Mouse (Mus musculus): ENCODE data around the gene Unc5b. TPM values are rescaled to one million over a fixed set of nuclear protein-coding genes. Genes with fewer than 3 reads are reported as not detected.
A peak's percentile ranks its signal among the peaks of the same experiment; 100 is the strongest.

Gene Unc5b
- total RNA-seq, 2 experiments from 2014 or later, result not detected

DNA sequence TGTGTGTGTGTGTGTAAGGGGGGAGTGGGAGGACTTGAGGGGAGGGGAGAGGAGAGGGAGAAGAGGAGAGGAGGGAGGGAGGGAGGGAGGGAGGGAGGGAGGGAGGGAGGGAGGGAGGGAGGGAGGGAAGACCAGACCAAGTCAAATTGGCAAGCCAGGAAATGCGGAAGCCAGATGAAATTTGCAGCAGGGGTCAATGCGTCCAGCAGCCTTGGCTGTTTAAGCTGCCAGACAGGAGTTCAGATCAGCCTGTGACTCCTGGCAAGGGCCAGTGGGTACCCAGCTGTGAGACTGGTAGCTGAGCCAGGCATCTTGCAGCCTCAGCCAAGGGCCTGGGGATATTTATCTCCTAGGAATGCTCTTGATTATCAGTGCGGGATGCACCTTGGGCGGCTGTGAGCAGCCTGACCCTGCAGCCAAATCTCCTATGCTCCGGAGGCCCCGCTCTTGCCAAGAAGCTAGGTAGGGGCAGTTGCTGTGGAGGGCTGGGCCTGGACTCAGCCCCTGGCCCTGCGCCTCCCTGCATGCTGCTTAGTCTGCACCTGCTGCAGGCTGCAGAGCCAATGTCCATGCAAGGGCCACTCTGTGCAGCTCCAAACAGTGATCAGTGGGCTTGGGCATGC, 9.5 kb downstream of the Unc5b start:
- no peak for ATAC-seq (replicated peaks; ENCODE audit: poor library complexity)

DNA sequence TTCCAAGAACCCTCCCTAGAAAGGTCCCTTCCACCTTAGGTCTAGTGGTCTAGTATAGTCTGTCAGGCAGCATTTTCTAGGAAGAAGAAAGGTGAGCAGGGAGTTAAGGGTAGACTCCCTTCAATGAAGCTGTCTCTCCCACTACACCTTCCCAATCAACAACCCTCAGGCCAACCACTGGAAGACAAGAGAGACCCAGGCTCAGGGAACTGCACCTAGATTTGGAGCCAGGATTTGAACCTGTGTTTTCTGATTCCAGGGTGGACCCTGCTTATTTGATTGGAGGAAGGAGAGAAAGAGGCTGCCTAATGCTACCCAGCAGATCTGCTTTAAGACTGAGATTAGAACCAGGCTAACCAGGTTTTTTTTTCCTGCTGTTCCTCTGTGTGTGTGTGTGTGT, 10.1 kb downstream of the Unc5b start:
- ATAC-seq (replicated peaks; ENCODE audit: poor library complexity), result no peak

DNA sequence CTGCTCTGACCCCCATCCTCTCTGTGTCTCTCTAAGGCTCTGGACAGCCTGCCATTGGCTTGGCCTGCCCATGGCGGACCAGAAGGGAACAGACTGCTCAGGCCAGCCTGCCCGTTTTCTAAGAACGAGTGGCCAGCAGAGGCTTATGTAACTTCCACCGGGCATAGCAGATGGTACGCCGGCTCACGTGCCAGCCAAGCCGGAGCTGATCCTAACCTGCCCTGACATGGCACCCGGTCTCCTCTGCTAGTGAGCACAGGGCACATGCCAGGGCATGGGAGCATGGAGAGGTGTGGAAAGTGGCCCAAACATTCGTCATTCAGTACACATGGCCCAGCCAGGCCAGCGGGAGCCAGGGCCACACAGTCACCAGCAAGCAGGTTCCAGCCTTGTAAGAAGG, 10.8 kb downstream of the Unc5b start:
- no peak for ATAC-seq (replicated peaks; ENCODE audit: poor library complexity)

DNA sequence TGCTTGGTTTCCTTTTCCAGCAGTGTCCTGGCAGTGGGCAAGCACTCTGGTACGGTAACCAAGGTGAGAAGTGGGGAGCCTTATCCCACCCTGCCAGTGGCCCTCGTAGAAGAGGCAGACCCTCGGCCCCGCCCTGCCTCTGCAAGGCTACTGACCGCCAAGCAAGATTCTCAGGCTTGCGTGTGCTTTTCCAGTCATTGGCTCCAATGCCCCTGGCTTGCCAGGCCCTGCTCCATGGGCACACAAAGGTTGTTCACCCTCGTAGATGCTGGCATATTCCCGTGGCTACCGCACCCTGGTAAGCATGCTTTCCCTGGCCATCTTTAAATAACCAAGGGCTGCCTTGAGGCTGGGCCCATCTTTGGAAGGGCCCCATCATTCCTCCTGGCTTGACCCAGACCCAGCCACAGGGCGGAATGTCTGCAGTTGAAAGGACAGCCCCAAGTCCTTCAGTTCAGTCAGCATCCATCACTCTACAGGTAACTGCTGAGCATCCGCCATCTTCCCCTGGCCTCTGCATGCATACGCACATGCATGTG, 11.7 kb downstream of the Unc5b start:
- no peak for ATAC-seq (replicated peaks; ENCODE audit: poor library complexity)

DNA sequence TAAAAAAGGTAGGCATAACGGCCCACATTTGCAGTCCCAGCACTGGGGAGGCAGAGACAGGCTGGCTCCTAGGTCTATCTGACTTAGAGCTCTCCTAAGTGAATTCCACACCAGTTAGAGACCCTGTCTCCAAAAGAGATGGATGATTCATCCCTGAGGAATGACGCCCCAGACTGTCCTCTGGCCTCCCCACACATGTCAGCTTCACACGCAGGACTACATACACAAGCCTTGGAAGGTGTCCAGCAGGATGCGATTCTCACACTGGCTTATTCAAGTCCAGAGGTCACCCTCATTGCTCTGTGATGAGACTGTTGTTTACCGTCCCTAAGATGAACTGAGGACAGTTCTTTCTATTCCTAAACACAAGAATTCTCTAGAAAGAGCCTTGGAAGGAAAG, 12.2 kb downstream of the Unc5b start:
- ATAC-seq (replicated peaks; ENCODE audit: poor library complexity), result no peak

DNA sequence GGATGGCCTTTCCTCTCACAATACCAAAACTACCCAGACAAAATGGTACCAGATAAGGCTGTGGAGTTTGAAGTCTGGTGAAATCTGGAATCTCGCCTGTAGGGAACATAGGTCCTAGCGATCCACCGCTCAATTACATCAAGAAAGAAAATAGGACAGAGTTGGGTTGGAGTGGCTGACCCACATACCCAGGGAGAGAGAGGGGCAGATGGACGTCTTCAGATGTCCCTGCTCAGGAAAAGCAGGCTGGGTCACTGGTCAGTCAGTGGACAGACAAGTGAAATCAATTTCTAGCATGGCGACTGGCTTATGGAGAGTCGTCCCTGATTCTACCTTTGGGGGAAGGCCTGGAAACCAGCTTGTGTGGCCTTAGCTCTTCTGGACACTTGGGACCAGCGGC, 12.7 kb downstream of the Unc5b start:
- ATAC-seq (replicated peaks; ENCODE audit: poor library complexity), result no peak

DNA sequence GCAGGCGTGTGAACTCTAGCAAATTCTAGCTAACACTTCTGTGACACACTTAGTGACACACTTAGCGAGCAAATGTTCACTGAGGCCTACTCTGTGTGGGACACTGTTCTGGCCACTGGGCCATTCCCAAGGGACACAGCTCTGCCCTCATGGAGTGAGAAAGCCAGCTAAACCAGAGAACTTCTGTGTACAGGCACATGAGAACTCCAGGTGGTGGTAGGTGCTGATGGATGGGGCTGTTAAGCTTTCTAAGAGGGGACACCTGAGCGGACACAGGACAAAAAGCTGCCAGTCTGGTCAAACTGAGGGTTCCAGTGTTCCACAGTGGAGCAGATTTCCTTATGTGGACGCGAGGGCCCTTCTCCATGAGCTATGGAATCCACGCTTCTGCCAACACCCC, 13.5 kb downstream of the Unc5b start:
- no peak for ATAC-seq (replicated peaks; ENCODE audit: poor library complexity)

DNA sequence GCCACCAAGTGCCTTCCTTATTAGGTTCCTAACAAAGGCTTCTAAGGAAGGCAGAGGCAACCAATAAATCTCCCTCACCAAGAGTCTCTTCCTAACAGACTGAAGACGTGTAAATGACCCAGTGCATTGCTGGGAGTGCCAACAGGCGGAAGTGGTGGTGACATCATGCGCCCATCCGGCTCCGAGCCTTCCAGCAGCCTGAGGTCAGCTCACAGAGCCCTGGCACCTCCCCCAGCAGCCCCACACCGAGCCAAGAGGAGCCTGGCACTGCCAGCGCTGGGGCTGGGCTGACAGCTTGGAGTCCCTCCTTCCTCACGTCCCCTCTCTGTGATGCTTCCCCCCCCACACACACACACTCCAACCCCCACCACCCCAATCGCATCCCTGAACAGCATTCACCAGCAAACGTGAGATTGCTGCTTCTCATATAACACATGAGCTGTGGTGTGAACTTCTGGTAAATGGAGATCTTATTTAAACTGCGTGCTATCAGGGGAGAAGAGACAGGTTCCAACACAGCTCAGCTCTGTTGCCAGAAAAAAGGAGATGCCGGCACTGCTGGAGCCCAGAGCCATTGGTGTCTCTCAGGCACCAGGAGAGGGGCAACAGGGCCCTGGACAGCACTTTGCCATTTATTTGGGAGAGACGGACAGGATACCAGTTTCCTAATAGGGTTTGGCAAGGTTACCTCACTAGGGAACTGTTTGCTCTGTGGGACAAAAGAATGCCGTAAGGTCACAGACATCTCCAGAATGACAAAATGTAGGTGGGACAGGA, 14.3 kb downstream of the Unc5b start:
- peak; percentile 97 for ATAC-seq (replicated peaks; ENCODE audit: poor library complexity)

DNA sequence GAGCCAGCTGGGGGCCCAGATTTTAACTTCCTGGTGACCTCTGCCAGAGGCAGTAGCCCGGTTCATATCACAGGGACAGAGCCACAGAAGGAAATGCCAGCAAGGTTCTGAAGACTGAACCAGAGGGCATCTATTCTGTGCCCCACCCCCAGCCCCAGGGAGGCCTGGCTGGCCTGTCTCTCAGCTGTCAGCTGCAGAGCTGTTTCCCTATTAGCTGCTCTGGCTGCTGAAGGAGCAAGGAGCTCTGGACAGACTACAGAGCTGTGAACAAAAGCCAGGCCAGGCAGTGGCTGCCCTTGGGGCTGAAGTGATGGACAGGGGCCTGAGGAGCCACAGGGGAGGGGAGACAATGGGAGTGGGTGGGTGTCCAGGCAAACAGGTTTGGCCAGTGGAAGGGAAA, 15.5 kb downstream of the Unc5b start:
- ATAC-seq (replicated peaks; ENCODE audit: poor library complexity), result no peak

DNA sequence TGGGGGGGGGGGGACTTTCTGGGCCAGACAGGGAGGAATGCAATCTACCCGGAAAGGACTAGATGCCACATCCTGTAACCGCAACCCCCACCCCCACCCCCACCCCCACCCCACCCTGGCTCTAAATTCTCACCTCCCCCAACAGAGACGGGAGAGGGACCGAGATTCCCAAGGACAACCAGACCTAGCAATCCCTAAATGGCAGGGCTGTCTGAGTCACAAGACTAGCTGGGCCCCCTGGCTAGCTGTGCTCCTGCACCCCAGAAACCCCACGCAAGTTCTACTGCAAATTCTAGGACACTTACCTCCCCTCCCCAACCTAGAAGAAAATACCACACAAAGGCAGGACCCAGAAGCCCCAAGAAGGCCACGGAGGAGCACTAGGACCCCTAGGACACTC, 16.3 kb downstream of the Unc5b start:
- no peak for ATAC-seq (replicated peaks; ENCODE audit: poor library complexity)

DNA sequence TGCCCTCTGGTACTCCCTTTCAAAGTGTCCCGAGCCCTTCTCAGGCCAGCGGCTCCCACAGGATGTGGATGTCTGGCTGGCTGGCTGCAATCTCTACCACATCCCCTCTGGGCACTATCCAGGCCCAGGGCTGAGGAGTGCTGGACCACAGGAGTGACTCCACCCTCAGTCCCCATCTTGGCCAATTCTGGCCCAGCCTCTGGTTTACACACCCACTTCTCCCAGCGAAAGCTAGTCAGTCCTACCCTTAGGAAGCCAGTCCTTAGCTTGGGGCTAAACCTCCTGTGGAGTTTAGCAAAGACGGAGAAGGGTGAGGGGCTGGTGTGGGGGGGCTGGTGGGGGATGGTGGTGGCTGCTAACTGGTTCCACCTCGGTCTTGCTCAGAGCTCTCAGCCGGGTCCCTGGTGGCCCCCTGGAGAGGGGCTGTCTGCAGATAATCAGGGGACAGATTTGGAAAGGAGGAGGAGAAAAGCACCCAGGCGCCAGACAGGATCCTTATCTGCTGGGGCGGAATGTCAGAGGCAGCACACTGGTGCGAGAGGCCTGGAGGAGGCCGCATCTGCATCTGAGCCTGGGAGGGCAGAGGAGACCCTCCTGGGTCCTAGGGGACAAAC, 16.8 kb downstream of the Unc5b start:
- no peak for ATAC-seq (replicated peaks; ENCODE audit: poor library complexity)

DNA sequence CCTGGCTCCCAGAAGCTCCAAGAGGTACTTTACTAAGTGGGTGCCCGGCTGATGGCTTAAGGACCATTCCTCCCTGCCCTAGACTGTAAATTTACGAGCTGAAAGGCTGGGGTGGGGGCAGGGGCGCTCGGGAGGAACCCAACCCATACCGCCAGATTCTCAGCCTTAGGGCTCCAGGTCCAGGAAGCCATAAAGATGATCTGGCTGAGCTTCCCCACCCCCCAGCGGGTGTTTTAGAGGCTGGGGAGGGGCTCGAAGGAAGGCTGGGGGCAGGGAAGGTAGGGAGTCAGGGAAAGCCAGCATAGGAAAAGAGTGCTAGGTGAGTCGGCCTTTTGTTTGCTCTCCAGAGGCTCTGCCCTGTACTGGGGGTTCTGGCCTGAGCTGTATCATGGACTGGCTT, 17.8 kb downstream of the Unc5b start:
- ATAC-seq (replicated peaks; ENCODE audit: poor library complexity), result no peak

DNA sequence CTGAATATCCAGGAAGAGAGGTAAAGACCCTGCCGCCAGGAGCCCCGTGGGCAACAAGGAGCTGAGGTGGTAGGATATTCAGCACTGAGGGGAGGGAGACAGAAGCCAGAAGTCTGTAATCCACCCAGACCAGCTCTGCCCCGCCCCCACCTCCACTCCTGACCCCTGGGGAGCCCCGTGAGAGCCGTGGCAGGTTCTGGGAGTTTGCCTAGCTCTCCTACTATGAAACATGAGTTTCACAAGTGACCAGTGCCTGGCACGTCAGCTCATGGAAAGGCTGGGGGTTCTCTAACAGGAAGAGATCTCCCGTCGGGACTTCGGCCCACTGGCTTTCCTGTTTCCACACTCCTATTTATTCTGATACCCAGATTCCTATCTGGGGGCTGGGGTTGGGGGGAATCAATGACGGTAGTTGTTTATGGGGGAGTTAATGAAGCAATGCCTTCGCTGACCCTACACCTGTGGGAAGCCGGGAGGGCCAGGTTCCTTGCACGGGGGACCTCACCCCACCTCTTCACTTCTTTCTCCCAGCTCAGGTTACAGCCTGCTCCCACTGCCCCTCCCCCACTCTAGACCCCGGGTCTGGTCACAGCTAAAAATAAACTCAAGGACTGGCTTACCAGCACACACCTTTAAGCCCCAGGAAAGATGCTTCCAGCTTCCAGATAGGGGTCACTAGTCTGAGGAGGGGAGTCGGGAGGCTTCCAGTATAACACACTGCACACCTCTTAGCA, 19.4 kb downstream of the Unc5b start:
- no peak for ATAC-seq (replicated peaks; ENCODE audit: poor library complexity)

DNA sequence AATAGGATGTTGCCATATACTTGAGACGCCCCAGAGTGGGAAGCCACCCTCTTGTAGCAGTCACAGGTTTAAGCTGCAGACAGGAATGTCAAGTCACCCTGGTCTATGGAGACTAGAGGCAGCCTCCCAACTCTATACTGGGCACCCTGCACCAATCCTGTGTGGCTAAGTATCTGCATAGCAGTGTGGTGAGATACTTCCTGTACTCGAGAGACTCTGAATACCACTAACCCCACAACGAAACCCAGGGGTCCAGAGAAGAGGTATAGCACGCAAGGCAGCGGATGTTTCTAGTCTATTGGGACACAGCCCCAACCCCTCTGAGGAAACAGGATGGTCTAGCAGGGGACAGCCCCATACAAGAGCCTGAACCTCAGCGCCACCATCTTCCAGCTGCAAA, 22.9 kb downstream of the Unc5b start:
- peak; percentile 86 for ATAC-seq (replicated peaks; ENCODE audit: poor library complexity)

DNA sequence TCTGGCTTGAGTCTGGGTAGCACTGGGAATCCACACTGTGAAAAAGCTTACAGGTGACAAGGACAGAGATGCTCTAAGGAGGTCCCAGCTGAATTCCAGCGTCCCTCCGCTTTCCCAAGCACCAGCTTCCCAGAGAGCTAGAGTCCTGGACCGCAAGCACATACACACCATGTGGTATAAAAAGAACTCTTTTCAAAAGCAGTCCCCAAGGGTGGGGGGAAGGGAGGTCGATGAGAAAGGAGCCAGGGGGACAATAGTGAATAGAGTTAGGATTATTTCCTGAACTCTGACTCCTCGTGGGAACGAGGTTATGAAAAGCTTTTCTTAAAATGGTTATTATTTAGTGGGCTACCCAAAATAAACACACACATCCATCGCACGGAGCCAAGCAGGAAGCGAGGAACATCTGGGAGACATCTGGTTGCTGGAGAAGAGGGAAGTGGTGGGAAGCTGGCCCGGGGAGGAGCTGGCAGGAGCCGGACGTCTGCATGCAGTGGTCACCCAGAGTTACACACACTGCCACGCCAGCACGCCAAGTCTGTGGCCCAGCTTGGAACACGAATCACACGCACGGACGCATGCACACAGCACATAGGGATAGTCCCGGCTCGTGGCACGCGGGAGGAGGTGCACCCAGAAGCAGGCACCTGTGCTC, 23.7 kb downstream of the Unc5b start:
- ATAC-seq (replicated peaks; ENCODE audit: poor library complexity), result peak; percentile 40

DNA sequence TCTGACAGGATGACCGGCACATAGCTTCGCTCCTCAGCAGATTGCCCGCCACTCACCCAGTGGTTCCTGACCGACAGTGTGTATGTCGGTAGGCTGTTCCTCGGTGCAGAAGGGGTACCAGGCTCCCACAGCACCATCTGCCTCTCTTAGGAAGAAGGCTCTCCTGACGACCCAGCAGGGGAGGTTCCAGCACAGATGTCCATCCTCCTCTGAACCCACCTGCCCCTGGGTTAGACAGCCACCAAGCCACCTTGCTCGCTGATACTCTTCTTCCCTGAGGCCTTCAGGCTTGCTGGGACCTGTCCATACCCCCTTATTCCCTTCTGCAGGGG, 25.2 kb downstream of the Unc5b start:
- ATAC-seq (replicated peaks; ENCODE audit: poor library complexity), result no peak

DNA sequence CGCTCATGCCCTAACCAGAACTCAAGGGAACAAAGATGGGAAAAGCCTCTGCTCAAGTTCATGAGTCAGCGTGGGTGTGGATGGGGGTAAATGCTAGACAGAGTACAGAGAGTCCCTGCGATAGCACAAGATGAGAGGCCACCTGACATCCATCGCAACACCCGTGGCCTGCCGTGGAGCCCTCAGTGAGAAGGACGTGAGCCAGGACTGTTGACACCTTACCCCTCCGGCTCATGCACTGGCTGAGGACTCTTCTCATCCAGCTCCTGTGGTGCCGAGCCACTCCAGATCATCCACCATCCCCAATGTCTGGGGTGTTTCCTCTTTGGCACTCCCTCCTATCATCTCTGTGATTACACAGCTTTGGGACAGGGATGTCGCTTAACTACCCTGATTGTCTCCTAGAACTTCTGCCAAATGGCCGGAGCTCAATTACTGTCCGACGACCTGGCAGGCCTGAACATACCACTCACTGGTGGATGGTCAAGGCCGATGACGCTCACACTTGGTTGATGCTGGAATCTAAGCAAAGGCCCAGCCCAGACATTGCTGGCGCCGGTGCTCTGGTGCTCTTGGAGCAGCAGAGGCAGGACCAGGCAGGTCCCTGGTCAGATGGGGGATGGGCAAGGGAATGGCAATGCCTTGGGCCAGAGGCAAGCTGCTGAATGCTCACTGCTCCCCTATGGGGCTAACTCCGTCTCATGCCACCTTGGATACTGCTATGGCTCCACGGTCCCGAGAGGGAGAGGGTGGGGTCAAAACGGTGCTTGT, 25.8 kb downstream of the Unc5b start:
- no peak for ATAC-seq (replicated peaks; ENCODE audit: poor library complexity)

DNA sequence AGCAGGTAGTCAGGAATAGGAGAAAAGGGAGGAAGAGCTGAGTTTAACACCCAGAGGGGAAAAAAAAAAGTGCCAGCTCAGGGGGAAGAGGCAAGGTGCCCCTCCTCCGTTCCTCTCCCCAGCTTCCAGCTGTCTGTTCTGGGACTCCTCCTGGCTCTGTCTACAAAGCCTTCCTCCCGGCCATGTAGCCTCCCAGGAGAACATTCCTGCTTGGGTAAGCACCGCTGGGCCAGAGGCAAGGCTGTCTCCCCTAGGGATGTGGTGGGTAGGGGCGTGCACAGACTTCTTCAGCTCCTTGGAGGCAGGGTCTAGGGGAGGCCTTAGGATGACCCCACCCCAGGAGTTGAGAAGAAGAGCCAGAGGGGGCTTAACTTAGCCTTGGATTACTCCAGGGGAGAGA, 26.5 kb downstream of the Unc5b start:
- no peak for ATAC-seq (replicated peaks; ENCODE audit: poor library complexity)

DNA sequence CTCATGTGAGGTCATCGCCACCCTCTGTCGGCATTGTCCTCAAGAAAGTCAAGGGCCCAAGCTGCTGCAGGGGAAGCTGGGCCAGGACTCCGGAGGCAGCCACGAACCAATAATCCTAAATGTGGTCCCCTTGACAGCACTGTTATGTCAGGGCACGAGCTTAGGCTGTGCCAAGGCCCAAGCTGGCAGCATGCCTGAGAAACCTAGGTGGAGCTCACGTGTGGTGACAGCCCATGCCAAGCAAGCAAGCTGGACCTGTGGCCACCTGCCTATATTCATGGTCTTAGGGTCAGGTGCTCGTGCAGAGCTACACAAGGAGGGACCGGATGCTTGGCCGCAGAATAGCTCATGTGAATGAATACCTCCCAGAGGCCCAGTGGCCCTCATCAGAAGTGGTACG, 27.4 kb downstream of the Unc5b start:
- ATAC-seq (replicated peaks; ENCODE audit: poor library complexity), result no peak

DNA sequence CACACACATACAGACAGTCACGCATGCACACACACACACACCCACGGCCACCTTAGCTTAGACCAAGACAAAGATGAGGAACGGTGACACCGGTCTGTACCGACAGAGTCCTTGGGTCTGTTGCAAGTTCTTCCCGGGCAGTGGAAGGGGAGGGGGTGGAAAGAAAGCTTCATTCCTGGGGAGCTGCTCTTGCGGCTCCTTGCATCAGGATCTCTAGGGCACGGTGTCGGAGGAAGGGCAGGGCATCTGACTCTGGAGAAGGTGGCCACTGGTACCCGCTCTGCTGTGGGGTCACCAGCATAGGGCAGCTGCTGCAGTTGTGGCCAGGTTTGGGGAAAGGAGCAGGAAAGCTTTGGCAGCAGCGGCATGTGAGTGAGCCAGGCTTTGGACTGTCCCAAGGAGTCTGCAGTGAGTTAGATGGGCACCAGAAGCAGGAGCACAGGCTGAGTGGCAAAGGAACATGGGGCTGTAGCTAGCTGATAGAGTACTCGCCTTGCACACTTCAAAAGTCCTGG, 29.4 kb downstream of the Unc5b start:
- no peak for ATAC-seq (replicated peaks; ENCODE audit: poor library complexity)
